Mouse (Mus musculus) urinary bladder, postnatal 4 days (tissue): Measurements from ENCODE around the gene 1110065P20Rik.

Experiments
- DNase-seq, 2 experiments: peaks; one replicate each; pipeline ENCODE4 v3.0.0; 2021 to 2022; ENCODE audit warnings: low spot score in 2 of 2

The 1110065P20Rik gene

GRCm38 (mm10) chr4:124843493-124843892 lies 7.5 kb downstream of the 1110065P20Rik start:
- DNase-seq: no peak

DNA sequence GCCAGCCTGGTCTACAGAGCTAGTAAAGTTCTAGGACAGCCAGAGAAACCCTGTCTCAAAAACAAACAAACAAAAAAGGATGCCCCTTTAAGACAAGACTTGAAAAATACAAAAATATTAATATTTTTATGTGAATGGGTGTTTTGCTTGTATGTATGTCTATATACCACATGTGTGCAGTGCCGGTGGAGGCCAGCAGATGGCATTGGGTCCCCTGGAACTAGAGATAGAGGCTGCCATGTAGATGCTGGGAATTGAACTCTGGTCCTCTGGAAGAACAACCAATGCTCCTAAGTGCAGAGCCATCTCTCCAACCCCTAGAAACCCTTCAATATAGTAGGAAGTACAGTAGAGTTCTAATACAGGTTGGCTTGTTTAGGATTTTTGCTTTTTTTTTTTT lies 10.0 kb downstream of the 1110065P20Rik start:
- no peak for DNase-seq

DNA sequence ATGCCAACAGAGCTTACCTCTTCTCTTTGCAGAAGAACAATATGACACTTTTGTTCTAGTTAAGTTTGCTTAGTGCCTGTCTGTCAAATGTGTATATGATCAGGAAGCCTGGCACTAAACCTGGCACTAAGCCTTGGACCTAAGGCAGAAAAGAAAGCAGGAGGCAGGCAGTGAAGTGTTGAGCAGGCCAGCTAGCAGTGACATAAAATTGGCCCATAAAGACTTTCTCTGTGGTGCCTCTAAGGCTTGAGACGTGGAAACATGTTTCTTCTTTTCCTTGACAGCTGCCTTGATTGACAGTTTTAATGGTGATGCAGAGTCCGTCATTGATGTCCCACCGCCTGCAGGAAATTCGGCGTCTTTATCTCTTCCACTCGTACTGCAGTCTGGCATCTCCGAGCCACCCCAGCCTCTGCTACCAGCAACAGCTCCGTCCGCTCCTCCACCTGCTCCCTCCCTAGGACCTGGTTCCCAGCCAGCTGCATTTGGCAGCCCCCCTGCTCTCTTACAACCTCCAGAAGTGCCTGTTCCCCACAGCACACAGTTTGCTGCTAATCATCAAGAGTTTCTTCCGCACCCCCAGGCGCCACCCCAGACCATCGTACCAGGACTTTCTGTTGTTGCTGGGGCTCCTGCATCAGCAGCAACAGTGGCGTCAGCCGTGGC lies 12.8 kb downstream of the 1110065P20Rik start:
- no peak for DNase-seq

DNA sequence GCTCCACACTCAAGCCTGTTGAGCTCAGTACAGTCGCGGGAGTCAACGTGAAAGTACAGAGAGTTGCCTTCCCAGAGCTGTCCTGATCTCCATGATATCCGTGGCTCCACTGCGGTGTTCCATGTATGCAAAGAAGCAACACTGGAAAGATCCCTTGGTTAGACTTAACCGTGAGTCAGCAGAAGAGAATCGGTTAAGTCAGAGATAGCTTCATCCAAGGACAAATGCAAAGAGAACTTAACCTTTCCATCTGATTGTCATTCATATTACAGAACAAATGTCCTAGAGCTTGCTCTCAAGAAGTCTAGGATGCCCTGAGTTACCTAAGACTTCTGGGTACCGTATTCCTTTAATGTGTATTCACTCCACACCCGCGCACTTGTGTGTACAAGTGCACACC lies 18.2 kb downstream of the 1110065P20Rik start:
- DNase-seq: no peak

GRCm38 (mm10) chr4:124829671-124830070 lies 21.3 kb downstream of the 1110065P20Rik start:
- no peak for DNase-seq

GRCm38 (mm10) chr4:124825371-124825965 lies 25.5 kb downstream of the 1110065P20Rik start:
- DNase-seq: no peak

DNA sequence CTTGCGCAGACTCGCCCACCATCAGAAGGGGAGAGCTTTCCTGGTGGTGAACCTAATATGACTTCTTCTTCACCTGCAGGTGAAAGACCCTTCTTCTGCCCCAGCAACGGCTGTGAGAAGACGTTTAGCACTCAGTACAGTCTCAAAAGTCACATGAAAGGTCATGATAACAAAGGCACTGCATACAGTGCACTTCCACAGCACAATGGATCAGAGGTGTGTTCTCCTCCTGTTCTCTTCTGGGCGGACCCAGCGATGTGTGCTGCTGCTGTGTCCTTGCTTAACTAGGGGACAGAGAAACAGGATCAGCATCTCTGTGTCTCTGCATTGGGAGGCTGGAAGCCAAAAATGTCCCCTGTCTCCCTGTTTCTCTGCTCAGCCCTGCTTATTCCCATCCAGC lies 26.0 kb downstream of the 1110065P20Rik start:
- no peak for DNase-seq

DNA sequence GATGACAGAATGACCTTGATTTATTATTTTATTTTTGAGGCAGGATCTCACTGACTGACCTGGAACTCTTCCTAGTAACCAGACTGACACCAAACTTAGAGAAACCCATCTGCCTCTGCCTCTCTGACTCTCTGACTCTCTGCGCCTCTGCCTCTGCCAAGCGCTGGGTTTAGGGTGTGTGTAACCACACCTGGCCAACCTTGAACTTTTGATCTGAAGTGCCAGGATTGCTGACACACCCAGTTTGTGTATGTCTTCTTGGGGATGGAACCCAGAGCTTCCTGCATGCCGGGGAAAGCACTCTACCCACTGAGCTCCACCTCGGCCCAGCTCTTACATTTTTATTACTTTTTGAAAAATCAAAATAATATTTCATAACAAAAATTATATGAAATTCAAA lies 32.2 kb downstream of the 1110065P20Rik start:
- no peak for DNase-seq

DNA sequence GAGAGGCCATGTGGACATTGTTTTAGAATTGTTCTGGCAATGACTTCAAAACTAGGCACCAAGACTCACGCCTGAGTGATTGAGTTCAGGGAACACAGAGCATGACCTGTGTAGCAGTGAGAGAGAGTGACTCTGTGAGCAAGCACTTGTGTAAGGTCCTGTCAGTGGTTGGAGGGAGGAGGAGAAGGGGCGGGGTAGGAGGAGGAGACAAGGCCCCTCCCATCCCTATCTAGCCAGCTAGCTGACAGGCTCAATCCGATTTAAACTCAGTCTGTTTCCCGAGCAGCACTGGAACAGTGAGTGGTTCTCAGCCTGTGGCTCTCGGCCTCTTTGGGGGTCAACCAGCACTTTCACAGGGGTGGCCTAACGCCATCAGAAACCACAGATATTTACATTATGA lies 33.2 kb downstream of the 1110065P20Rik start:
- DNase-seq: no peak

DNA sequence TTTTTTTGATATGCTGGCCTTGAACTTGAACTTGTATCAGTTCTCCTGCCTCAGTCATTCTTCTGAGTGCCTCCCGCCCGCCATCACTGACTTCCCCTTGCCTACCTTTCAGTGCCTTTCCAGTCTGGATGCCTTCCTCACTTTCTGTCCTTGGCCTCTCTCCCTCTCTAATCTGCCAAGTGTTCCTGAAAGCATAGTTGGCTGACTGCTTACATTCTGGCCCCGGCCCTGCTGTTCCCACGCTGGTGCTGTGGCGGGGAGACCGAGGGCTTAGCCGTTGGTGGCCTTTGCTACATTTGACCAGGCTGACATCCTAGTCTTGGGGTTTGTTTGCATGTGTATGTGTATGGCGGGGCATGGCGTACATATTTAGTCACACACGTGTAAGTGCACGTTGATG lies 35.1 kb downstream of the 1110065P20Rik start:
- DNase-seq: no peak

DNA sequence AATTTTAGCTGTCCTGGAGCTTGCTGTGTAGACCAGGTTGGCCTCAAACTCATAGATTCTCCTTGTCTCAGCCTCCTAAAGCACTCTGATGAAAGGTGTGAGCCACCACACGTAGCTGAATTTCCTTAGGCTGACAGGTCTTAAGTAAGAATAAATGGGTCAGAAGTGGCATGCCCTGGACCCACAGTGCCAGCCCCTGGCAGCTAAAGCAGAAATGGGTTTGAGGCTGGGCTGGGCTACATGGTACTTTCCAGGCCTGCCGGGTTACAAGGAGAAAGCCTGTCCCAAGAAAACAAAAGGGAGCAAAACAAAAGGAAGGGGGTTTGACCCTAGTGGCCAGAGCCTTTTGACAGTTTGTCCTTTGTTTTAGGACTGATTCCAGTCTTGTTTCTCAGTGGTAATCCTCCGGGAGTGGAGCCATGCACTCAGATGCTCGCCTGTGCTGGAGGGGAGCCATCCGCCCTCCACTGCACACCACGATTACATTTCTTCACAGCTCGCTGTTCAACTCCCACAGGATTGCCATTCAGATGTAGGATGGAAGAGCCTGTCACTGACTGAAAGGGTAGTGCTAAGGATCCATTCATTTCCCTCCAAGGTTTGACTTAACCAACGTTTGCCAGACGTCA lies 39.5 kb downstream of the 1110065P20Rik start:
- no peak for DNase-seq

GRCm38 (mm10) chr4:124810056-124810455 lies 40.9 kb downstream of the 1110065P20Rik start:
- no peak for DNase-seq

DNA sequence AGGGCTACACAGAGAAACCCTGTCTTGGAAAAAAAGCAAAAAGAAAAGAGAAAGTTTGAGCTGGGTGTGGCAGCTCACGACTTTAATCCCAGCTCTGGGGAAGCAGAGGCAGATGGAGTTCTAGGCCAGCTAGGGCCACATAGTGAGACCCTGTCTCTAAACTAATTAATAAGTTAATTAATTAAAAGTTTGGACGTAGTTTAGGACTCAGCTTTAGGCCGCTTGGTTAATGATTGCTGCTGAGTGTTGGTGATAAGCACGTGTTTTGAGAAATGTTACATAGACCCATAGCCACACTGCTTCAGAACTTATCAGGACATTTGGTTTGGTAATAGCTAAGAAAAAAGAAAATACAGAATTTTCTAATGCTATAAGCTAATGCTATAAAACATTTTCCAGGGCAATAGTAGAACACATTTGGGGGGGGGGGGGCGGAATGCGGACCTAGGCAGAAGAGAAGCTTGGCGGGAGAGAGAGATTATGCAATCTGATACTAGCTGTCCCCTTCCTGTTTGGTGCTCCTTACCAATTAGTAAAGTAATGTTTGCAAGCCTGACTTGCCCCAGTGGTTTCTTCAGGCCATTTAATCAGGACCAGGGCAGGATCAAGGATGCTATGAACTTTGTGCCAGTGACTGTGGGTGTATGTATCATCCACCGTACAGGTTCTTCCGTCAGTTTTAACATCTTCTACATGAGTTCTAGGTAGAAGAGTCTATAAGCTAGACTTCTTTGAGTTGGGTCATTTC lies 41.7 kb downstream of the 1110065P20Rik start:
- no peak for DNase-seq

DNA sequence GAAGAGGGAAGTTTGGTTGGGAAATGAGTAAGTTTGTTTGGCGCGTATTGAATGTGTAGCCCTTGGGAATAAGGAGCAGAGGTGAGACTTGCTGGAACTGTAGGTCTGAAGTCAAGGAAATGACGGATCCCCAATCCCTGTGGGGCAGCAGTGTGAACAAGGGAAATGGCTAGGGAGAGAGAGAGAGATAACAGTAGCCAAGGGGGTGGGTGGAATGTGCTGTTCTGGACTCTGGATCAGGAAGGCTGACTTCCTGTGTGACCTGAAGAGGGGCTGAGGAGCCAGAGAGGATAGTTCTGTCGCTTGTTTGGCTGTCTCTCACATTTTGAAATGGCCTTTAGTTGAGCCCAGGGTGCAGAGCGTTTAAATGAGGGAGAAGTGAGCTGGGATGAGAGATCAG lies 42.5 kb downstream of the 1110065P20Rik start:
- DNase-seq: no peak

- DNase-seq: no peak
Observed at GRCm38 (mm10) chr4:124803406-124803805, 47.6 kb downstream of the 1110065P20Rik start.

- DNase-seq: peak; percentile 96 to 98
Observed at GRCm38 (mm10) chr4:124802309-124803260, 48.4 kb downstream of the 1110065P20Rik start.

DNA sequence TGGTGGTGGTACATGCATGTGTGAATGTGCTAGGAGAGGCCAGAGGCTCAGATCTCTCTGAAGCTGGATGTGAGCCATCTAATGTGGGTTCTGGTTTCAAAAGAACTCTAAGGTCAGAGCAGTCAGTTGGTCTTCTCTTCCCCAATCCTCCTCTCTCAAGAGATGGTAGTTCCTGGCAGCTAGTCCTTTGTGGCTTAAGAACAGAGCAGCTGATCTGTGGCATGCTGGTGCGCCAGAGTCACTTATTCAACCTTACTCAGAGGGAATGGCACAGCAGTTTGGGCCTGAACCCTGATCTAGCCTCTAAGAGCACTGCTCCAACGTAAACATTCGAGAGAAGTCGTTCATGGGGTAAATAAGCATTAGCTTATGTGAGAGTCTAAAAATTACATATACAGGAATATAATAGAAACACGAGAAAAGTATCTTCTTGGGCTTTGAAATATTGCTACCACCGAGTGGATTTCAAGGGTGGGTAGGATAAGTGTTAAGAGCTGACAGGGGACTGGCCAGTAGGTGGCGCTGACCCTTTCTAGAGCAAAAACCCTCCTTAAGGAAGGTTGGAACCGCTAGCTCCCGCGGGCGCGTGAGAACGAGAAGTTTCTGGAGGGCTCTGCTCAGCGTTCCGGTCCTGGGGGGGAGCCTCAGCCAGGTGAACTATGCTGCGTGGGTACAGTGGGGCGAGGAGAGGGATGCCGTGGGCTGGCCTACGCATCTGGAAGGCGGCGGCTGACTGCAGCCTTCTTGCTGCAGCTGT lies 49.3 kb downstream of the 1110065P20Rik start, which contains the start of gene Mtf1:
Mtf1 (plus strand) TSS at position 553 of the 757 bp plus-strand sequence.
- peak; percentile 69 to 90 for DNase-seq
